Mouse (Mus musculus) stomach, postnatal 0 days (tissue): Measurements from ENCODE around the gene Ces1f.

Experiments used
- CTCF ChIP-seq: IDR thresholded peaks from 2 replicates; pipeline ENCODE4 v1.5.1; 2016; ENCODE audit warnings: antibody characterized with exemption, low read depth, mild to moderate bottlenecking, moderate library complexity
- EP300 ChIP-seq: optimal IDR thresholded peaks from 2 replicates; pipeline ENCODE3; 2016; ENCODE audit warnings: antibody characterized with exemption

DNA sequence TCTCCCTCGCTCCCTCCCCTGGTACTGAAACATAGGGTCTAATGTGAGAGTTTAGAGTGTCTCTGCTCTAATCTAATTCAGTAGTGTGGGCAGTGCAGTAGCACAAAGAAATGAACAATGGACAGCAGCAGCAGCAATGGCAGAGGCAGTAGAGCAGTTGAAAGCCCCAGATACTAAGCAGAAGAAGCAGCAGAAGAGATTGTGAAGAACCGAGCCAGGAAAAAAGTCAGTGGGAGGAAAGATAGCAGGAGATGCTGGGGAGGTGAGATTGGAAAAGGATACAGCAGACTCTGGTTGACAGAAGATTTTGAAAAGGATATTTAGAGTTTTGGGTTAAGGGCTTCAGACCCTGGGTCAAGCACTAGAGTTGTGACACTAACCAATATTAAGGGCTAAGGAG lies 36.0 kb upstream of the Ces1f start:
- TF ChIP-seq CTCF (no peak), EP300 (no peak)
